Mouse (Mus musculus) right cerebral cortex, postnatal 4 days (tissue): ENCODE results near the gene Creb3l2.
"Not testable (repeated sequence)": the region's sequence is repeated elsewhere in the genome, so short reads cannot be mapped to it uniquely, and the experiment has no call there.

ENCODE experiments used
- DNase-seq: peaks from one replicate; pipeline ENCODE4 v3.0.0-alpha.2; 2022

Gene Creb3l2

GRCm38 (mm10) chr6:37442041-37442667 is at the start of gene Creb3l2:
Creb3l2 (minus strand) TSS chr6:37442146.
- peak; percentile 84 for DNase-seq

- DNase-seq, result no peak
These were observed 44.6 kb upstream of the Creb3l2 start for GRCm38 (mm10) chr6:37486502-37486901.

GRCm38 (mm10) chr6:37484588-37485070 is 42.7 kb upstream of the Creb3l2 start:
- DNase-seq, result no peak

GRCm38 (mm10) chr6:37483262-37483661 is 41.3 kb upstream of the Creb3l2 start:
- DNase-seq, result no peak

GRCm38 (mm10) chr6:37481147-37481546 is 39.2 kb upstream of the Creb3l2 start:
- no peak for DNase-seq

GRCm38 (mm10) chr6:37480008-37480407 is 38.1 kb upstream of the Creb3l2 start:
- DNase-seq, result no peak

GRCm38 (mm10) chr6:37478481-37478880 is 36.5 kb upstream of the Creb3l2 start:
- DNase-seq, result no peak

GRCm38 (mm10) chr6:37473674-37474342 is 31.9 kb upstream of the Creb3l2 start:
- no peak for DNase-seq

GRCm38 (mm10) chr6:37470216-37470615 is 28.3 kb upstream of the Creb3l2 start:
- DNase-seq, result no peak

GRCm38 (mm10) chr6:37465847-37466246 is 23.9 kb upstream of the Creb3l2 start:
- no peak for DNase-seq

- no peak for DNase-seq
These were observed 23.4 kb upstream of the Creb3l2 start for GRCm38 (mm10) chr6:37465356-37465755.

- DNase-seq, result no peak
These were observed 22.6 kb upstream of the Creb3l2 start for GRCm38 (mm10) chr6:37464585-37464984.

GRCm38 (mm10) chr6:37463517-37464482 is 21.9 kb upstream of the Creb3l2 start:
- not testable (repeated sequence) for DNase-seq

- no peak for DNase-seq
These were observed 18.7 kb upstream of the Creb3l2 start for GRCm38 (mm10) chr6:37460681-37461080.

- DNase-seq, result not testable (repeated sequence)
These were observed 17.7 kb upstream of the Creb3l2 start for GRCm38 (mm10) chr6:37459656-37460055.

- DNase-seq, result no peak
These were observed 16.2 kb upstream of the Creb3l2 start for GRCm38 (mm10) chr6:37457990-37458655.

- DNase-seq, result no peak
These were observed 13.6 kb upstream of the Creb3l2 start for GRCm38 (mm10) chr6:37455540-37455939.

- no peak for DNase-seq
These were observed 11.1 kb upstream of the Creb3l2 start for GRCm38 (mm10) chr6:37453047-37453446.

- no peak for DNase-seq
These were observed 9.7 kb upstream of the Creb3l2 start for GRCm38 (mm10) chr6:37451664-37452063.

GRCm38 (mm10) chr6:37447704-37448466 is 5.9 kb upstream of the Creb3l2 start:
- DNase-seq, result peak; percentile 74

- DNase-seq, result no peak
These were observed 835 bp upstream of the Creb3l2 start for GRCm38 (mm10) chr6:37442781-37443180.
